Mouse (Mus musculus) telencephalon, adult 2 months (tissue): ENCODE measurements around the gene Tmem92.

Experiments used
- DNase-seq: peaks from one replicate; pipeline ENCODE4 v3.0.0-alpha.2; 2011; ENCODE audit warnings: low read depth, low spot score

Gene Tmem92

DNA sequence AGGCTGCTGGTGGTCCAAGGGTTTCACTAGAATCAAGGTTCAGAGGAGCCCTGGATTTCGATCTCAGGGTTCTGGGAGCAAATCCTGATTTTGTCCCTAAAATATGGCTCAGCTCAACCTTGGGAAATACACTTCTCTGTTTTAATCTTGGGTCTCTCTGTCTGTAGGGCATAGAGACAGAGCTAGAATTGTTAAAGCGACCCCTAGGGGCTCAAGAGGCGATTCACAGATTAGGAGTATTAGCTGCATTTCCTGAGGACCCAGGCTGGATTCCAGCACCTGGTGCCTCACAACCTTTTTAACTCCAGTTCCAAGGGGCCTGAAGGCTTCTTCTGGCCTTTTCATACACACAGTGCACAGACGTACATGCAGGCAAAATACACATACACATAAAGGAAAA, 52.9 kb downstream of the Tmem92 start:
- DNase-seq, result no peak

DNA sequence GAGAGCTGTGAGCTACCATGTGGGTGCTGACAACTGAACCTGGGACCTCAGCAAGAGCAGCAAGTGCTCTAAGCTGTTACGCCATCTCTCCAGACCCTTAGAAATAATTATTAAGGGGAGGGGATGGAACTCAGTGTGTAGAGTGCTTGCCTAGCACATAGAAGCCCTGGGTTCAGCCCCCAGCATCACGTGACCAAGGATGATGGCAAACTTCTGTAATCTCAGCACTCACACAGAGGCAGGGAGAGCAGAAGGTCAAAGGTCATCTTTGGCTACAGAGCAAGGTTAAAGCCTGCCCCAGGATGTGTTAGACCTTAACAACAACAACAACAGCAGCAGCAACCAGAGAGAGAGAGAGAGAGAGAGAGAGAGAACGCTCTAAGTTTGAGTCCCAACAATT, 54.0 kb downstream of the Tmem92 start:
- no peak for DNase-seq

DNA sequence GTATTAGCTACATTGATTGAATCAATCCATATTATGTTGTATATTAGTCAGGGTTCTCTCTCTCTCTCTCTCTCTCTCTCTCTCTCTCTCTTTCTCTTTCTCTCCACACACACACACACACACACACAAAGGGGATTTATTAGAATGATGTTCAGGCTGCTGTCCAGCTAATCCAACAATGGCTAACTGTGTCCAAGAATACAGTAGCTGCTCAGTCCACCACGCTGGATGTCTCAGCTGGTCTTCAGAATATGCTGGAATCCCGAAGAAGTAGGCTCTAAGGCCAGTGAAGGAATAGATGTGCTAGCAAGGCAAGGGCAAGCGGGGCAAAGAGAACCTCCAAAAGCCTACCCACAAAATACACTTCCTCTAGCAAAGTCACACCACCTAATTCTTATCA, 55.2 kb downstream of the Tmem92 start:
- DNase-seq, result peak; percentile 60
